8 mouse cellular contexts compared by ENCODE assay signal in genomic region chr17:62879526-62880310, GRCm38 (mm10). TPM values are rescaled to one million over a fixed set of nuclear protein-coding genes. Genes with fewer than 3 reads are reported as not detected.
DNase-seq lines count a peak whose midpoint lies in the region; ATAC-seq lines count a peak whose summit lies in the region.

No protein-coding gene starts in this region.

- peak overlapping the region; percentile 88 for H3K4me3 ChIP-seq in lung, embryonic 15.5 days

- H3K4me1 ChIP-seq in lung, embryonic 15.5 days, result peaks cover 17% of the 10 kb centered on the region; the same call in 1 of the 2 replicates

- H3K27ac ChIP-seq in lung, embryonic 15.5 days, result no peak overlapping the region

- peak; percentile 9 for DNase-seq in ovary, postnatal 10 days (ENCODE audit: low spot score)
- DNase-seq in ovary, adult 18-20 months (ENCODE audit: low spot score), result no peak
- DNase-seq in cerebellum, postnatal 14 days, result peak; percentile 42 to 50
- peak; percentile 23 to 25 for DNase-seq in heart, adult 9 months (ENCODE audit: low spot score in 2 of 2)
- DNase-seq in kidney, adult 8-10 months, result peak; percentile 15 to 17
- peak; percentile 14 to 30 for DNase-seq in right cerebral cortex, adult 2 months (ENCODE audit: low spot score in 2 of 2)
- DNase-seq in layer of hippocampus, adult 9-11 months, result no peak

- H3K36me3 ChIP-seq in lung, embryonic 15.5 days, result no peaks in the 10 kb centered on the region

- no peaks in the 10 kb centered on the region for H3K27me3 ChIP-seq in lung, embryonic 15.5 days

- 2% methylated on average over 45 of the region's 45 CpGs for WGBS in lung, embryonic 15.5 days

- no peaks in the 10 kb centered on the region for H3K9me3 ChIP-seq in lung, embryonic 15.5 days

- no peak for ATAC-seq in lung, embryonic 15.5 days (ENCODE audit: borderline replicate concordance, extremely low read depth, low FRiP score, low TSS enrichment)

- peak overlapping the region; percentile 99 for H3K4me2 ChIP-seq in lung, embryonic 15.5 days

- H3K9ac ChIP-seq in lung, embryonic 15.5 days, result peak overlapping the region; percentile 67

RNA-seq across cellular contexts. Expression of gene Efna5, which starts 1.4 kb away (rescaled TPM):
- 12.6 and 13.3 TPM in 2 replicates for polyA plus RNA-seq in lung, embryonic 15.5 days (2015; fragmentation: Nextera tagmentation; extraction: Ambion mirVana)

Comparison
In these comparisons a context has a peak if more than half of its experiments do, and no peak if none do; other contexts are left out.
1. DNase-seq: peak in ovary, postnatal 10 days (single experiment), cerebellum, postnatal 14 days (2 of 2), heart, adult 9 months (2 of 2), kidney, adult 8-10 months (2 of 2) and right cerebral cortex, adult 2 months (2 of 2); none in ovary, adult 18-20 months (single experiment) and layer of hippocampus, adult 9-11 months (single experiment).